Mouse (Mus musculus): ENCODE results near the gene Col23a1.

Gene Col23a1

DNA sequence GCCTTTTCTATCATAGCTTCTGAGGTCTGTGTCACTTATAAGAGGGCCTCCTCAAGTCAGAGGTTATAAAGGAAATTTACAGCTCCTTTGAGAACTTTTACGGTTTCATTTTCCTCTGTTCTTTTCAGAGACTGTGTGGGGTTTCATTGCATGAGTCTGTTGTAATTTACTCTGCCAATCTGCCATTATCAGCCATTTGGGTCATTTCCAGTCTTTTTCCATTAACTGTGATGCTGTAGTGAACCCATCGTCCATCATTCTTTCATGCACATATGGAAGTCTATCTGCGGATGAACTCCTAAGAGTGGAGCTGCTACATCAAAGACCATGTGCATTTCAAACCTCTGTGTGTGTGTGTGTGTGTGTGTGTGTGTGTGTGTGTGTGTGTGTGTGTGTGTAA lies 192.5 kb downstream of the Col23a1 start:
- no peak for DNase-seq (ENCODE audit: low spot score)

DNA sequence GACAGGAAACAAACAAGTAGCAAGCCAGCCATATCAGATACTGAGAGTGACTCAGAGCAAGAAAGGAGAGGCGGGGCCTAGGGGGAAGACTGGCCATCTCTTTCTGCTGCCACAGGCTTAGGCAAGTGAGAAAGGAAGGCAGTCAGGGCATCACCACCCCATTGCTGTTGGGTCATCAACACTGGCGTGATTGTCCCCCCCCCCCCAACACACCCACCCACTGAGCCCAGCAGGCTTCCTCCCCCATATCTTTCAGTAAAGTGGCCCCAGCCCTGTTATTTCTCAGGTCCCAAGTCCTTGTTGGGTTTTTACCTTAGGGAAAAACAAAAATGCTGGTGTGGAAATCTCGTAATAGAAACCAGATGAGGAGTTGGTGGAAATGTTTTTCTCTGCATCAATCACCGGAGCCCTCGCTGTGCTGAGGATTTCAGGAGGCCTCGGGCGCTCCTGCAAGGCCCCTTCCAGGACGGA lies 195.4 kb downstream of the Col23a1 start:
- DNase-seq (ENCODE audit: low spot score) = no peak

GRCm38 (mm10) chr11:51485775-51486464 lies 196.2 kb downstream of the Col23a1 start:
- no peak for DNase-seq (ENCODE audit: low spot score)

- no peak for DNase-seq (ENCODE audit: low spot score)
These were observed 199.1 kb downstream of the Col23a1 start for GRCm38 (mm10) chr11:51488813-51489212.

DNA sequence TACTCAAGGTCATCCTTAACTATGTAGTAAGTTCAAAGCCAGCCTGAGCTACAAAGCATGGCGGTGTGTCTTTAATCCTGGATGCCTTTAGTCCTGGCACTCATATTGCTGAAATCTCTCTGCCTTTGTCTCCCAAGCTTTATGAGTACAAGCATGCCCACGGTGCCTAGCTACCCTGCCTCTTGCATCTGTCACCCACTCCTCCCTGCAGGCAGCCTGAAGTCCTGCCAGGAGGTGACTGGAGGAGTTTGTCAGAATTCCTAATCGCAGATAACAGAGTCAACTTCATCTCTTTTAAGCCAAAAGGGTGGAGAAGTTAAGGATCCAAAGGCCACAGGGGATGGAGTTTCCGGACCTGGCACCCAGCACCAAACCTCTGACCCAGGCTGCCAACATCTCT lies 203.7 kb downstream of the Col23a1 start:
- DNase-seq (ENCODE audit: low spot score) = no peak

DNA sequence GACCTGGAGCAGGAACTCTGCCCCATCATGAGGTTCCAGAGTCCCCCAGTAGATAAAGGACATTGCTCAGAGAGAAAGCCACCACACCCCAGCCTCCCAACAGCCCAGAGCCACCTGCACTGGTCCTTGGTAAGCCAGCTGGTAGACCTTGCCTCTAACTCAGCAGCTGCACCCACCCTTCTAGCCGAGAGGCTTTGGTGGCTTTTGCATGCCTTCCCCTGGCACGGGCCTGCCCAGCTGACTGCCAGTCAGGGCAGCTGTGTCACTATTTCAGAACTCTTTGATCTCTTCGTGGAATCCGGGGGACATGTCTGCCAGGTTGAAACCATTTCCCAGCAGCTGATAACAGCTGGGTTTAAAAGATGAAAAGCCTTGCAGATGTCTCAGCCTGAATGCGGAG lies 204.5 kb downstream of the Col23a1 start:
- DNase-seq (ENCODE audit: low spot score) = no peak

DNA sequence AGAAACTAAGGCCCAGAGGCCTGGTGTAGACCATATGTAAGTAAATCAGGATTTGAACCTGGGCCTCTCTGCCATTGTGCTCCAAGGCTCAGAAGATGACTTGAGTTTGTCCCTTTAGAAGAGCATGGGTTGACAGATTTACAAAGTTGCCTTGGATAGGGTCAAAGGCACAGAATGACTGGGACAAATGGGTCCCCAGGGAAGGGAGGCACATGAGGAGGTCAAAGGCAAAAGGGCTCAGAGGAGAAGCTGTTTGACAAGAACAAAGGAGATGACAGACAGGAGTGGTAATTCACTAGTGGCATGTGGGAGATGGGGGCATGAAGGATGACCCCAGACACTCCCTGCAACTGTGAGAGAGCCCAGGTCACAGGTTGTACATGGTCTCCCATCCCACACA lies 210.1 kb downstream of the Col23a1 start:
- DNase-seq (ENCODE audit: low spot score) = no peak

GRCm38 (mm10) chr11:51502431-51502851 lies 212.7 kb downstream of the Col23a1 start:
- no peak for DNase-seq (ENCODE audit: low spot score)

DNA sequence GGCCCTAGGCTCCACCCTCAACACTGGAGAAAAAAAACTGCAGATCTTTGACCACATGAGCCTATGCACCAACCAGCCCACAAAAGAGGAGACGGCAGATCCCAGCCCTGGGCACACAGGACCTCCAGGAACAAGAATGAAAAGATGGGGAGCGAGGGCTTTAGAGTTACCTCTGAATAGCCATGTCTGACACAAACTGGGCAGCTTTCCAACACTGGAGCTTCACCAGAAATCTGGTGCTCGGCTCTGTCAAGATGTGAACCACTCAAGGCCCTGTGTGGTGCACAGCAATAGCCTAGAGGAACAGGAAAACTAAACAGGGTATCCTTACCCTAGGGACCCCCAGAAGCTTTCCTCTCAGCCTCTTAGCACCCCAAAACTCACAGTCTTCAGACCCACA lies 215.2 kb downstream of the Col23a1 start:
- no peak for DNase-seq (ENCODE audit: low spot score)

GRCm38 (mm10) chr11:51508053-51508452 lies 218.3 kb downstream of the Col23a1 start:
- DNase-seq (ENCODE audit: low spot score) = no peak

- DNase-seq (ENCODE audit: low spot score) = no peak
These were observed 219.5 kb downstream of the Col23a1 start for GRCm38 (mm10) chr11:51509211-51509610.

GRCm38 (mm10) chr11:51513019-51513418 lies 223.3 kb downstream of the Col23a1 start:
- no peak for DNase-seq (ENCODE audit: low spot score)

DNA sequence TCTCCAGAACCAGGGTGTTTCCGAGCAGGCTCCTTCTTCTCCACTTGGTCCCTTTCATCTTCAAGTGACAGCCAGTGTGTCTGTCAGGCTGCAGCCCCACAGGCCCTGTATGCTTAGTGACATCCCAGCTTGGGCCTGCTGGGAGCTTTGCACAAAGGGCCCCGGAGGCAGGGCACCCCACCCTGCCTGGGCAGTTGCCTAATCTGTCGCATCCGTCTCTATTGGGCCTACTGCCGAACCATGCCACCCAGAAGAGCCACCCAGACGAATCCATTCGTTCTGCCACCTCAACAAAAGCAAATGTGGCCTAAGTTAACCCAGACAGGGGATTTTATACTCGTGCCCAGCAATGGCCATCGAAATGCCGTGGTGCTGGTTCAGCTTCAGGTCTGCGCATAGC lies 225.6 kb downstream of the Col23a1 start:
- DNase-seq (ENCODE audit: low spot score) = no peak

DNA sequence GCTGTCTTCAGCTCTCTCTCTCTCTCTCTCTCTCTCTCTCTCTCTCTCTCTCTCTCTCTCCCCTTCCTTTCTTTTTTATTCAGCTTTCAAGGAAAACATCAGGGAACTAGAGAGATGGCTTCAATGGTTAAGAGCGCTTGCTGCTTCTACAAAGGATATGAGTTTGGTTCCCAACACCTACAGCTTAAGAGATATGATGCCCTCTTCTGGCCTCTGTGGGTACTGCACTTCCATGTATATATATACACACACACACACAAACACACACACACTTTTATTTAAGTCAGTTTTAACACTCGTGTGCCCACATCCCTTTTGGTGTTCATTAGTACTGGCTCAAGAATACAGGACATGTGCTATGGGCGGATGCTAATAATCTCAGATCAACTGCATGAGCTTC lies 228.4 kb downstream of the Col23a1 start:
- DNase-seq (ENCODE audit: low spot score) = no peak

DNA sequence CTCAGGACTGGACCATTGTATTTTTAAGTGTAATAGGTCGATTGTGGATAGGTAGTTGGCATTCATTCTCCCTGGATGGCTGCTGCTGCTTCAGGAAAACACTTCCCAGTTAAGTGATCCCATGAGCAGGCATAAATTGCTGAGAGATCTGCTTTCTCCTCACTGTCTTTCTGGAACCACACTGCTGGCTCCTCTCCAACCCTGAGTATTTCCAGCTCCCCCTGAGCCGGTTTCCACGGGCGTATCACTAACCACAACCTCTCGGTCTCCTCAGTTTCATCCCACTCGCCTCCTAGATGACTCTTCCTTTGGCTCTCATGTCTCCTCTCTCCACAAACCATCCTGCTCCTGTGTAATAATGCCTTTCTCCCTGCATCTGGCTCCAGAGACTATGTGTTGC lies 228.9 kb downstream of the Col23a1 start:
- DNase-seq (ENCODE audit: low spot score) = no peak

- no peak for DNase-seq (ENCODE audit: low spot score)
These were observed 231.7 kb downstream of the Col23a1 start for GRCm38 (mm10) chr11:51521440-51521839.

DNA sequence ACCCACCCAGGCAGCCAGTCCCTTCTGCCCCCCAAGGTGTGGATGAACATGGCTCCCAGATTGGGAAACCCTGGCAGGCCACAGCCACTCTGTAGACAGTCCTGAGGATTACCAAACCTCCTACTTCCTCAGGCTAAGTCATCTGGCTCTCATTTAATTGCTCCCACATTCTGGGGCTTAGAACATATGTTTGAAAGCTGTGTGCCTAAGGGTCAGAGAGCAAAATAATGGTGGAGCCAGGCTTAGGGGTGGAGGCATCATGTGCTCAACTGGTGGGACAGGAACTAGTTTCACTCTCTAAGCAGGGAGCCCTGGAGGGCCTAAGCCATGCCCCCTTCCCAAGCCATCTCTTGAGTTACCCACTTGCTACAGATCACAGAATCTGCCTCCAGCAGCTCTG lies 233.5 kb downstream of the Col23a1 start:
- no peak for DNase-seq (ENCODE audit: low spot score)

DNA sequence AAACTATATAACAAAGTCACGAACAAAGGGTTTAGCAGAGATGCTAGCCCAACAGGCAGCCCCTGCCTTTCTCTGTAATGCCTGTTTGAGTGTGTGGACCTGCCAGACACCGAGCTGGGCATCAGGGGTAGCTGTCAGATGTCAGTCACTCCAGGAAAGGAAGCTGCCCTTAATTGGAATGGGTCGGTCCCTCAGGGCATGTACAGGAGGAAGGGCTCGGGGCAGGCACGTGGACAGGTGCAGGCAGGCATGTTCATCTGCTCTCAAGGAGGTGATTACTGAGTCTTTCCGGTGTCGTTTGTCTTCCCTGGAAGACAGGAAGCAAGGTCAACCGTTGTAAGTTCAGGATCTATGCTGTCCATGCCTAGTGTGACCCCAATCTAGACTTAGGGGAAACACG lies 233.9 kb downstream of the Col23a1 start:
- no peak for DNase-seq (ENCODE audit: low spot score)

DNA sequence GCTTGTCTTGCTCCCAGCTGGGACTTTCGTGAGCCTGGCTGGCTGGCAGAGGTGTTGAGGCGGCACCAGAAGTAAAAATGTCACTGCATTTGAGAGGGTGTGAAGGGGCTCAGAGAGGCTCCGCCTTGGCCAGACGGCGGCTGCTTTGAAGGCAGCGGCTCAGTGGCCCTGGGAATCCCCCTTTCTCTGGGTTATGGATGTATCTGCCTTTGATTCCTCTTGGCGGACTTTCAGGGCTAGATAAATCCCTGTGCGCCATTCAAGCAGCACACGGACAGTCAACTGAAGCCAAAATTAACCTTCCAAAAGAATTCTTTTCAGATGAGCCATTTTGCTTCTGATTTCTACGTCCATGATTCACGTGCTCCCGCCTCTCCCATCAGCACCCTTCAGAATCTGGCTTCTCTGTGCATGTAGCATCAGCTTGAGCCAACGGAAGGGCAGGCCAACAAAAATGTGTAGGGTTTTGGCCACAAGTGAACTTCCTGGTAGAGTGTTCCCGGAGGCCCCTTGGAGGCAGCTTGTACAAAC lies 237.0 kb downstream of the Col23a1 start:
- DNase-seq (ENCODE audit: low spot score) = no peak

- DNase-seq (ENCODE audit: low spot score) = no peak
These were observed 243.4 kb downstream of the Col23a1 start for GRCm38 (mm10) chr11:51533128-51533533.

GRCm38 (mm10) chr11:51534314-51534713 lies 244.6 kb downstream of the Col23a1 start:
- DNase-seq (ENCODE audit: low spot score) = peak; percentile 32

GRCm38 (mm10) chr11:51538388-51538787 lies 248.7 kb downstream of the Col23a1 start:
- DNase-seq (ENCODE audit: low spot score) = no peak

- no peak for DNase-seq (ENCODE audit: low spot score)
These were observed 249.4 kb downstream of the Col23a1 start for GRCm38 (mm10) chr11:51538919-51539758.
